ENCODE assay signal across 27 mouse cellular contexts in genomic region chr14:29628213-29628612, GRCm38 (mm10).
DNase-seq lines count a peak whose midpoint lies in the region; ATAC-seq lines count a peak whose summit lies in the region.
"Had no signal": no experiment of that assay in that cellular context is flagged by ENCODE, and none has a peak within 500 bp of the region (broad histone marks: within the 10 kb centered on the region; RNA-seq: fewer than 3 reads in every experiment).

No protein-coding gene starts in this region.

- no peaks in the 10 kb centered on the region for H3K4me1 ChIP-seq in kidney, embryonic 14.5 days (ENCODE audit: control insufficient read depth, insufficient read depth, low read length)
- H3K4me1 ChIP-seq in brown adipose tissue, adult 24 weeks (ENCODE audit: control insufficient read depth, insufficient read depth, insufficient read length, low read length) = peaks cover 4% of the 10 kb centered on the region
- H3K4me1 ChIP-seq: embryonic facial prominence, embryonic 13.5 days; embryonic facial prominence, embryonic 15.5 days; forebrain, embryonic 12.5 days had no signal

- WGBS in kidney, embryonic 14.5 days = 70% methylated on average over 8 of the region's 8 CpGs

- no peaks in the 10 kb centered on the region for H3K36me3 ChIP-seq in kidney, embryonic 14.5 days (ENCODE audit: control insufficient read depth, insufficient read depth, low read length)
- H3K36me3 ChIP-seq: embryonic facial prominence, embryonic 13.5 days; embryonic facial prominence, embryonic 15.5 days; forebrain, embryonic 10.5 days; forebrain, embryonic 12.5 days; G1E had no signal

- H3K27ac ChIP-seq in kidney, embryonic 14.5 days (ENCODE audit: low read depth, low read length) = no peak overlapping the region
- H3K27ac ChIP-seq in brown adipose tissue, adult 24 weeks (replicated peaks; ENCODE audit: low read depth, low read length) = peak overlapping the region; percentile 32
- H3K27ac ChIP-seq: embryonic facial prominence, embryonic 13.5 days; embryonic facial prominence, embryonic 15.5 days; forebrain, embryonic 10.5 days; forebrain, embryonic 12.5 days had no signal

- DNase-seq in kidney, adult 18-20 months = peak; percentile 5
- DNase-seq in ES-CJ7 (ENCODE audit: low read depth, low spot score) (peak; percentile 7), R1 (ENCODE audit: low read depth, low spot score) (peak; percentile 25)
- DNase-seq in urinary bladder, postnatal 4 days (ENCODE audit: low spot score in 2 of 2) = no peak
- DNase-seq in T-cell, adult 2 months (ENCODE audit: low spot score) = no peak
- no peak for DNase-seq in left cerebral cortex, postnatal 4 days
- DNase-seq: adrenal gland, adult 2 months; adrenal gland, postnatal 10 days; adrenal gland, postnatal 25 days; cerebellum, adult 11 months; cerebellum, adult 18-20 months; cerebellum, adult 8-10 months; cerebellum, adult 9-11 months; cerebellum, postnatal 14 days; cerebellum, postnatal 36 days; embryo, embryonic 11 days had no signal

- H3K4me2 ChIP-seq in kidney, embryonic 14.5 days (replicated peaks; ENCODE audit: low read depth, low read length) = no peak overlapping the region
- H3K4me2 ChIP-seq: embryonic facial prominence, embryonic 13.5 days; embryonic facial prominence, embryonic 15.5 days; forebrain, embryonic 12.5 days had no signal

- H3K27me3 ChIP-seq in kidney, embryonic 14.5 days (ENCODE audit: control insufficient read depth, insufficient read depth, low read length) = no peaks in the 10 kb centered on the region
- H3K27me3 ChIP-seq: embryonic facial prominence, embryonic 13.5 days; embryonic facial prominence, embryonic 15.5 days; forebrain, embryonic 12.5 days; Patski had no signal

- H3K9me3 ChIP-seq in kidney, embryonic 14.5 days (ENCODE audit: control insufficient read depth, low read length) = no peaks in the 10 kb centered on the region
- H3K9me3 ChIP-seq: embryonic facial prominence, embryonic 13.5 days; embryonic facial prominence, embryonic 15.5 days; forebrain, embryonic 10.5 days; forebrain, embryonic 12.5 days had no signal

- H3K9ac ChIP-seq in kidney, embryonic 14.5 days (ENCODE audit: low read depth, low read length) = no peak overlapping the region
- H3K9ac ChIP-seq: embryonic facial prominence, embryonic 13.5 days; embryonic facial prominence, embryonic 15.5 days; forebrain, embryonic 12.5 days had no signal

- intact Hi-C loops in left cerebral cortex, postnatal 4 days (cut with DNase I) = no loop called here

- no peak for ATAC-seq in kidney, embryonic 14.5 days (ENCODE audit: low FRiP score, low TSS enrichment)
- ATAC-seq: forebrain, embryonic 14.5 days; forebrain, embryonic 16.5 days; Patski had no signal

- H3K4me3 ChIP-seq in kidney, embryonic 14.5 days (ENCODE audit: low read length) = no peak overlapping the region
- no peak overlapping the region for H3K4me3 ChIP-seq in brown adipose tissue, adult 24 weeks (ENCODE audit: insufficient read depth, low read depth, low read length)
- H3K4me3 ChIP-seq: embryonic facial prominence, embryonic 13.5 days; embryonic facial prominence, embryonic 15.5 days; erythroblast, embryonic 14.5 days; forebrain, embryonic 10.5 days; forebrain, embryonic 12.5 days had no signal

Comparison
In these comparisons a context has a peak if more than half of its experiments do, and no peak if none do; other contexts are left out.
1. DNase-seq: peak in kidney, adult 18-20 months (single experiment), ES-CJ7 (single experiment) and R1 (single experiment); none in urinary bladder, postnatal 4 days (0 of 2), T-cell, adult 2 months (single experiment) and left cerebral cortex, postnatal 4 days (single experiment).